Mouse (Mus musculus): ENCODE results near the gene Gart. TPM values are rescaled to one million over a fixed set of nuclear protein-coding genes. Genes with fewer than 3 reads are reported as not detected.

The Gart gene
- total RNA-seq, 2 experiments from 2014 or later, result 93.3 to 94.2 TPM

Other genes starting within 250 kb of the Gart start
- gene Il10rb, start 240.8 kb downstream of the Gart start, total RNA-seq (2021), result 10 to 100 TPM; 75.4 to 78.8 TPM
- 10 to 100 TPM; 71.2 to 85.3 TPM for gene Ifnar1, start 161.7 kb downstream of the Gart start, total RNA-seq (2021)
- gene Ifngr2, start 99.9 kb downstream of the Gart start, total RNA-seq (2021), result 10 to 100 TPM; 27.5 to 31.9 TPM
- gene Tmem50b, start 49.2 kb downstream of the Gart start, total RNA-seq (2021), result 10 to 100 TPM; 33.8 to 38.3 TPM
- gene Dnajc28, start 27.9 kb downstream of the Gart start, total RNA-seq (2021), result 10 to 100 TPM; 10.9 to 15.4 TPM
- 100 to 1,000 TPM; 169 to 238 TPM for gene Son, start 554 bp upstream of the Gart start, total RNA-seq (2021)
- 10 to 100 TPM in 1 of 2 experiments, 1 to 10 TPM in 1; 8.4 to 11.6 TPM for gene Donson, start 41.8 kb upstream of the Gart start, total RNA-seq (2021)
- gene Cryzl1, start 82.0 kb upstream of the Gart start, total RNA-seq (2021), result 10 to 100 TPM; 35.0 to 47.0 TPM
- 10 to 100 TPM; 31.7 to 52.0 TPM for gene Itsn1, start 82.3 kb upstream of the Gart start, total RNA-seq (2021)

Data from adrenal gland, postnatal 10 days (tissue).